Mouse (Mus musculus) forebrain, postnatal 0 days (tissue): ENCODE measurements at regions not wholly inside any gene's neighbourhood (a gene's known extent, or its start where the extent isn't known, plus 50 kb on each side); places are given as distances from the start of the nearest gene placed in this dataset.

Source experiments
- ATAC-seq: fragments of 200-750 bp; cut with Nextera tagmentation; 2 replicates; pipeline ENCODE4 v1.8.0; 2017; ENCODE audit warnings: mild to moderate bottlenecking, moderate library complexity
- DNase-seq: peaks from one replicate; pipeline ENCODE4 v3.0.0-alpha.2; 2015
- H3K27ac ChIP-seq: fragments of 300-500 bp; sonication (generic); 2 replicates; pipeline ENCODE4 v1.5.1; 2014; ENCODE audit warnings: low read depth, mild to moderate bottlenecking, antibody characterized with exemption, low read length, moderate library complexity, mixed read lengths
- H3K27me3 ChIP-seq: fragments of 300-500 bp; sonication (generic); 2 replicates; pipeline ENCODE4 v1.6.1; 2014; ENCODE audit warnings: mild to moderate bottlenecking, low read length, mixed read lengths; ENCODE audit not compliant: insufficient read depth
- H3K36me3 ChIP-seq: fragments of 300-500 bp; sonication (generic); 2 replicates; pipeline ENCODE4 v1.6.1; 2014; ENCODE audit warnings: mild to moderate bottlenecking, moderate library complexity; ENCODE audit not compliant: insufficient read depth
- H3K4me1 ChIP-seq: fragments of 300-500 bp; sonication (generic); 2 replicates; pipeline ENCODE4 v1.6.1; 2014; ENCODE audit warnings: antibody characterized with exemption; ENCODE audit not compliant: insufficient read depth
- H3K4me2 ChIP-seq: fragments of 300-500 bp; sonication (generic); 2 replicates; pipeline ENCODE4 v1.6.1; 2014; ENCODE audit warnings: low read depth, mild to moderate bottlenecking, moderate library complexity
- H3K4me3 ChIP-seq: fragments of 300-500 bp; sonication (generic); 2 replicates; pipeline ENCODE4 v1.5.1; 2014; ENCODE audit warnings: low read depth, low read length, mixed read lengths
- H3K9ac ChIP-seq: fragments of 300-500 bp; sonication (generic); 2 replicates; pipeline ENCODE4 v1.6.1; 2014; ENCODE audit warnings: mild to moderate bottlenecking
- H3K9me3 ChIP-seq: fragments of 300-500 bp; sonication (generic); 2 replicates; pipeline ENCODE4 v1.6.1; 2016; ENCODE audit warnings: low read length
- CTCF ChIP-seq: sonication (generic); IDR thresholded peaks from 2 replicates; pipeline ENCODE4 v1.5.1; 2016; ENCODE audit warnings: antibody characterized with exemption, control low read depth, low read depth
- WGBS: fragments of 180-500 bp; shearing (Covaris S2); extraction: QIAGEN DNeasy Blood & Tissue Kit; methylation state at CpG from one replicate; pipeline ENCODE4 v1.1.7; 2014; 5-methylcytosine and 5-hydroxymethylcytosine counted together
- microRNA-seq, 2 experiments: library from miRNA; unstranded; fragments of <30 nt; microRNA quantifications; one replicate each; pipeline ENCODE4; 2016

GRCm38 (mm10) chr1:195312426-195312825, 135.9 kb upstream of the Cr2 start:
- Histone ChIP-seq H3K27me3 (no peaks in the 10 kb centered on the region), H3K4me2 (no peak overlapping the region), H3K27ac (no peak overlapping the region), H3K9me3 (no peaks in the 10 kb centered on the region), H3K9ac (no peak overlapping the region), H3K4me3 (no peak overlapping the region), H3K36me3 (no peaks in the 10 kb centered on the region), H3K4me1 (no peaks in the 10 kb centered on the region)
- WGBS, result 60% methylated on average over 2 of the region's 2 CpGs
- ATAC-seq, result no peak
- DNase-seq, result no peak
- TF ChIP-seq CTCF, result no peak

- ATAC-seq (no peak), DNase-seq (no peak)
- 88% methylated on average over 2 of the region's 2 CpGs for WGBS
- Histone ChIP-seq H3K4me3 (no peak overlapping the region), H3K9ac (no peak overlapping the region), H3K4me2 (no peak overlapping the region), H3K27me3 (no peaks in the 10 kb centered on the region), H3K36me3 (no peaks in the 10 kb centered on the region), H3K9me3 (no peaks in the 10 kb centered on the region), H3K27ac (no peak overlapping the region), H3K4me1 (no peaks in the 10 kb centered on the region)
- TF ChIP-seq CTCF, result no peak
Measured at GRCm38 (mm10) chr1:195285076-195285475, 108.6 kb upstream of the Cr2 start.

- no peak overlapping the region for H3K4me3 ChIP-seq
- no peaks in the 10 kb centered on the region for H3K9me3 ChIP-seq
- DNase-seq, result peak; percentile 99
- no peak overlapping the region for H3K4me2 ChIP-seq
- no peak overlapping the region for H3K27ac ChIP-seq
- H3K36me3 ChIP-seq, result no peaks in the 10 kb centered on the region
- WGBS, result 8% methylated on average over 30 of the region's 30 CpGs
- no peaks in the 10 kb centered on the region for H3K27me3 ChIP-seq
- no peaks in the 10 kb centered on the region for H3K4me1 ChIP-seq
- no peak overlapping the region for H3K9ac ChIP-seq
- ATAC-seq, result no peak
- TF ChIP-seq CTCF, result no peak
Measured at GRCm38 (mm10) chr1:195241496-195241895, 65.0 kb upstream of the Cr2 start.

- H3K36me3 ChIP-seq, result no peaks in the 10 kb centered on the region
- no peak overlapping the region for H3K27ac ChIP-seq
- H3K9ac ChIP-seq, result no peak overlapping the region
- H3K4me1 ChIP-seq, result no peaks in the 10 kb centered on the region
- no peaks in the 10 kb centered on the region for H3K9me3 ChIP-seq
- no peak overlapping the region for H3K4me2 ChIP-seq
- peak; percentile 59 for DNase-seq
- TF ChIP-seq CTCF, result peak; percentile 73
- H3K4me3 ChIP-seq, result no peak overlapping the region
- H3K27me3 ChIP-seq, result no peaks in the 10 kb centered on the region
- ATAC-seq, result peak; percentile 48; the same call in 1 of the 2 replicates
Measured at GRCm38 (mm10) chr1:195232658-195233057, 56.1 kb upstream of the Cr2 start.

- no peak for ATAC-seq
- no peak for TF ChIP-seq CTCF
- WGBS, result 99% methylated on average over 2 of the region's 2 CpGs
- no peak for DNase-seq
- Histone ChIP-seq H3K27ac (no peak overlapping the region), H3K4me2 (no peak overlapping the region), H3K27me3 (no peaks in the 10 kb centered on the region), H3K9ac (no peak overlapping the region), H3K36me3 (no peaks in the 10 kb centered on the region), H3K9me3 (no peaks in the 10 kb centered on the region), H3K4me1 (no peaks in the 10 kb centered on the region), H3K4me3 (no peak overlapping the region)
Measured at GRCm38 (mm10) chr1:195227007-195227406, 50.5 kb upstream of the Cr2 start.

Small RNA genes in the stretch of these regions (microRNA-seq; reads per million reads assigned to microRNA genes)
- 0 reads per million in 2 experiments for gene Gm24802
